Mouse (Mus musculus) liver, embryonic 16.5 days (tissue): Measurements from ENCODE around the gene Ribc2. TPM values are rescaled to one million over a fixed set of nuclear protein-coding genes. Genes with fewer than 3 reads are reported as not detected.

Source experiments
- polyA plus RNA-seq: library from polyadenylated mRNA; unstranded; fragments of >200 nt; fragmentation: Nextera tagmentation; extraction: Ambion mirVana; gene quantifications from 2 replicates; pipeline ENCODE4 v1.2.1, GENCODE M21; 2015

The Ribc2 gene
- polyA plus RNA-seq, 1 experiment from 2014 or later, result not detected

Other genes starting within 250 kb of the Ribc2 start
- gene Gm29666, start 212.0 kb upstream of the Ribc2 start, polyA plus RNA-seq, result 0.38 and 0.41 TPM in 2 replicates
- gene Nup50, start 208.7 kb upstream of the Ribc2 start, polyA plus RNA-seq, result 22.6 and 24.4 TPM in 2 replicates
- gene 5031439G07Rik, start 143.5 kb upstream of the Ribc2 start, polyA plus RNA-seq, result 1.5 and 1.8 TPM in 2 replicates
- 0.08 TPM in 1 of 2 replicates, not detected in the other for gene Upk3a, start 114.9 kb upstream of the Ribc2 start, polyA plus RNA-seq
- gene Fam118a, start 103.1 kb upstream of the Ribc2 start, polyA plus RNA-seq, result 5.4 and 6.9 TPM in 2 replicates
- 0.21 and 0.35 TPM in 2 replicates for gene Smc1b, start 114 bp upstream of the Ribc2 start, polyA plus RNA-seq
- 4.9 and 7.0 TPM in 2 replicates for gene Fbln1, start 73.9 kb downstream of the Ribc2 start, polyA plus RNA-seq
- gene Atxn10, start 204.2 kb downstream of the Ribc2 start, polyA plus RNA-seq, result 93.1 and 96.3 TPM in 2 replicates